Mouse (Mus musculus) urinary bladder, adult 2 months (tissue): ENCODE measurements around the gene Myod1. TPM values are rescaled to one million over a fixed set of nuclear protein-coding genes. Genes with fewer than 3 reads are reported as not detected.

ENCODE experiments used
- DNase-seq: peaks from one replicate; pipeline ENCODE4 v3.0.0; 2022; ENCODE audit warnings: low spot score
- polyA plus RNA-seq: library from polyadenylated mRNA; depleted of rRNA; stranded (reverse); fragments of >200 nt; gene quantifications from 2 replicates; pipeline ENCODE4 v1.2.3, GENCODE M21; 2012; rRNA removed

Gene Myod1
- polyA plus RNA-seq, 1 experiment = 0.29 TPM

DNA sequence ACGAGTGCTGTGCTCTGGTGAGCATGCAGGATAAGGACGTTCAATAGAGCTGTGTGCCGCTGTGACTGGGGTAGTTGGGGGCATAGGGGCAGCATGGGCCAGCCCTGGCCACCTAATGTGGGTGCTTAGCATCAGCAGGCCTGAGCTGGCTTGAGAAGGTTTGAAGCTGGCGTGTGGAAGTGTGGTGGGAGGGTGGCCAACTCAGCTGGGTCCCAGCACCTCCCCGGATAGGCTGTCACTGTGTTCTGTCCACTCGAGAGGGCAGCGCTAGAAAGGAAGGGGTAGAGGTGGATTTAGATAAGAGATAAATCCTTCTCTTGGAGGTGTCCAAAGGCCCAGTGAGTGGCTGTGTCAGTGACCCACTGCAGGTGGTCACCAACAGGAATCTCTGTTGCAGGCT lies 41.2 kb downstream of the Myod1 start:
- no peak for DNase-seq

DNA sequence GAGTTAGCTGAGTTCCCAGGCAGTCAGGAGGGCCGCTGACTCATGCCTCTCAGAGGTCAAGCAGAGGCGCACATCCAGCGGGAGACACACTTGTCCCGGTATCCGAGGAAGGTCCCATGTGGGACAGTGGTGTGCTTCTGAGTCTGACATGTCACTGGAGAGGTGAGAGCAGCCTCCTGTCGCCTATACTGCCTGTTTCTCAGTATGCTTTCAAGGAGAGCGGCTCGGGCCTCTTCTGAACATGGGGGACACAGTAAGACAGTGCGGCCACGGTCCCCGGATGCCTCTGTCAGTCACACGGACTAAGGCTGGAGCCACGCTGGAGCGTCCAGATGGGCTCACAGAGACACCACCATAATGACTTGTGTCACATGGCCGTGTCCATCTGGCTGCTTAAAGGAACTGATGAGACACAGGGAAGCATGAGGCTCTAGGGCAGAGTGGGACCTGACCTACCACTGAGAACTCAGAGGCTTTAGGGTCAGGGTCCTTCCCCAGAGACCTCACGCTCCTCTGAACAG lies 41.9 kb downstream of the Myod1 start:
- DNase-seq = no peak

DNA sequence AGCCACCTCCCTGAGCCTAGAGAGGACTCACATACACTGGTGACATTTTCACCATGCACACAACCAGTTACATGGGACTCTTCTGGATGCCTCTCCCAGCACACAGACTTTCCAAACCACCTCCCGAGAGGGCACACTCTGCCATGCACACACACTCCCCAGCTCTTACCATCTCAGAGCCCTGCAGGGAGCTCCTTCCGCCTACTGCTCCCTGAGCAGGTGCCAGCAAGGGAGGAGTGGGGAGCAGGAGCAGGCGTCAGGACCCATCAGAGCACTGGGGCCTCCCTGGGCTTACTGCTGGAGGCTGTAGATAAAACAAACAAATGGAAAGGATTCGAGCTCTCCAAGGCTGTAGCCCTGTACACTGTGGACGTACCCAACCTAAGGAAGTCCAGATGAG lies 45.3 kb downstream of the Myod1 start:
- DNase-seq = no peak

DNA sequence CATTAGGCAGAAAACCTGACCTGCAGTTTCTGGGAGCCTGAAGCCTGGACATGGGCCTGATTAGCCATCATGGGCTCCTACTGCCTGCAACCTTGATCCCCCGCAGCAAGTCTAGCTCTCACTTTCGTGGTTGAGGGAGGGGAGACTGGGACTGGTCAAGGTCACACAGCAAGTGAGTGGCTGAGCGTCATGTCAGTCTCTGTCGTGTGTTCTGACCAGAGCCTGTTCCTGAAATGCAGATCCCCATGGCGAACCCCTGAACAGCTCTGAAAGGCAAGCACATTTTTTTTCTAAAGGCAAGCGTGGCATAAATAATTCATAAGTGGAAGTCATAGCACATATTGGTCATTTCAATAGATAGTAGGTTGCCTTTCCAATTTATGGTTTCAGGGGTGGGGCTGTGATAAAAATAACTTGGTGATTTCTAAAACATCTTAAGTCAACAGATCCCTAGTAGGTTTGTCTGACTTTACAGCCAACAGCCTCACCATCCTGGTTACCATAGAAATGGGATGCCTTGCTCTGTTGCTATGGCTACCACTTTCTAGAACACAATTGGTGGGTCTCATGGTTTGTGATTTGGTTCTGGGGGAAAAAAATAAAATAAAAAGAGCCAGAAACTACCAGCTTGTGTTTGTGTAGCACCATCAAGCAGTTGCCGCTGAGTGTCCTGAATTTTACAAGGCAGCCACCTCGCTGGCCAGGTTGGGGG lies 45.9 kb downstream of the Myod1 start:
- no peak for DNase-seq

DNA sequence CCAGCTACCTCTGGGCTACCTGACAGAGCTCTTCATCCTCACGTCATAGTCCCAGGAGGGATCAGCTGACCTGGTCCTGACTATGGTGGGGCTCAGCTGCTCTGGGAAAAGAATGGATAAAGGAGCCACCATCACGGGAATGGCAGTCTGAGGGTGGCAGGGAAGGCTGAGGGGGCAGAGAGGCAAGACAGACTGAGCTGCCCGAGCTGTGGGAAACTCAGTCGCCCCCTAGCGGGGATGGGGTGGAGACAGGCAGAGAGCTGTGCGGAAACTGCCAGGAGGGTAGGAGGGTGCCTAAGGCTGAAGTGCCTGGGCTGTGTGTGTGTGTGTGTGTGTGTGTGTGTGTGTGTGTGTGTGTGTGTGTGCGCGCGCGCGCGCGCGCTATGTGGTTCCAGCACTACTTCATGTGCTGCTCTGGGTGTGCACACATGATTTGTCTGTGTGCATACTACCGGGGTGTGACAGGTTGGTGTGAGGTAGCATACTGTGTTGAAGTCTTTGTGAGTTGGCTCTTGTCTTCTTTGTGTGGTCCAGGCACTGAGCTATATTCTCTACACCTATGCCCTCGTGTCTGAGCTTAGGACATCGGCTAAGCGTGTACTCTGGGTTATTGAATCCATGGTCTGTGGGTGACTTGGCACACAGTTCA lies 46.6 kb downstream of the Myod1 start:
- no peak for DNase-seq

DNA sequence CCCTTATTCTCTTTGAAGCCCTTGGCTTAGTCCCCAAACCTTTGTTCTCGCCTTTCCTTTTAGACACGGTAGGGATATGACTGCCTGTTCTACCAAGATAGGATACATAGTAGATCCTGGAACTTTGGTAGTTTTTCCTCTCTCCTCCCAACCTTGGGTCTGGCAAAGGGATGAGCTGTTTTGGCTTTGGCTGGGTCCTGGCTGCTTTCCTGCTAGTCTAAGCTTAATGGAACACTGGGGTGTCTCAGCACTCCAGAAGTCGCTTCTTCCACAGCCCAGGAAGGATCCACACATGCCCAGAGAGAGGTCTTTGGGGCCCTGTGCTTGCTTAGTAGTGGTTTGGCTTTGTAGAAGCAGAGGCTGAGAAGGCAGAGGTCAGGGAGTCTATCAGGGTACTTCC lies 47.7 kb downstream of the Myod1 start:
- no peak for DNase-seq

DNA sequence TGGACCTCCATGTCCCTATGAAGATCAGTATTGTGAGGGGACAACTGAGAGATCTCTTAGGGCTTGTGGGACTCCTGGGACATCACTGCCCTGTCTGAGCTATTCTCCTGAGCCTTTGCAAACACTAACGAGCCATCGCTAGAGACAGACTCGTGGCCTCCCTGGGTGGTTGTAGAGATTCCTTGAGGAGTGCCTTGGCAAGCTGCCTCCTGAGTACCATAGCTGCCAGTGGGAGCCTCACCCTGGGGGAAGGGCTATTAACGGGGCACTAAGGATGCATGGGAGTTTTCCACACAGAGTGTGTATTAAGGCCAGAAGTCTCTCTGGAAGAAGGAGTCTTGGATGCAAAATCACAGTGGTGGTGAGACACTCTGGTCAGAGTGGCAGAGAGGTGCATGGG lies 48.7 kb downstream of the Myod1 start:
- no peak for DNase-seq

Other genes starting within 250 kb of the Myod1 start
- 0.32 and 0.54 TPM in 2 replicates for gene Abcc8, start 196.4 kb upstream of the Myod1 start, polyA plus RNA-seq
- not detected in 2 replicates for gene Ush1c, start 138.0 kb upstream of the Myod1 start, polyA plus RNA-seq
- not detected in 2 replicates for gene Otog, start 135.5 kb upstream of the Myod1 start, polyA plus RNA-seq
- 0.19 and 0.34 TPM in 2 replicates for gene Kcnc1, start 20.0 kb downstream of the Myod1 start, polyA plus RNA-seq